Mouse (Mus musculus): Measurements from ENCODE around the gene Als2cl.

The Als2cl gene

GRCm38 (mm10) chr9:110920665-110921419 is 41.2 kb downstream of the Als2cl start:
- no peak for DNase-seq

DNA sequence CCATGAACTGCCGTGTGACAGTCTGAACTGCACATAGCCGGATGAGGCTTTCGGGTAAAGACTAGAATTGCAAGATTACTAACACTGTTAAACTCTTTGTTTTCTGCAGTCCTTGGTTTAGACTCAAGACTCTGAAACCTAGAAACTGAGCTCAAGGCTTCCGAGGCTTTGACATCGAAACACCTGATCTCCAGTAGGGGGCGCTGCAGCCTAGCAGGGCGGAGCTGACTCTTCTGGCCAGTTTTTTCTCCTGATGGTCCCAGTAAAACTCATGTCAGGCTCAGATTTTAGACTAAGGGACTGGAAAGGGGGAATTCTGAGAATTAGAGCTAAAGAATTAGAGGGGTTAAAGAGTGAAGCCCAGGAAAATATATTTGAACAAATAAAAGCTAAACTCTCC is 43.1 kb downstream of the Als2cl start:
- peak; percentile 87 to 88 for DNase-seq

DNA sequence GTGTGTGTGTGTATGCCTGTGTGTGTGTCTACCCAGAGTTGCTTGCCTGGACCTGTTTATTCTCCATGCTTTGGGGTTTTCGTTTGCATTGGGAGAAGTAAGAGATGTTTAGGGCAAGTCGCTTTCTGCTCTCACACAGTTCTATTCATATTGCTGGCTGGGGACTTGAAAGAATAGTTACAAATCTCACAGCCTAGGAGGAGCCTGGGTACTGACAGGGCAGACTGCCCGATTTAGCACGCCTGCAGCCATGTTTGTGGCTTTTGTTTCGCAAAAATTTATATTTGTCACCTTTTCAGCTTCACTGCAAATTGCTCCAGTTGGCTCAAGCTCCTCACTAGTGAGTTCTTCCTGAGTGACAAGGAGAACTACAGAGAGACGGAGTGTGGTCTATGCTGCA is 51.9 kb downstream of the Als2cl start:
- DNase-seq = no peak

GRCm38 (mm10) chr9:110933850-110934437 is 54.3 kb downstream of the Als2cl start:
- DNase-seq = no peak

- no peak for DNase-seq
Measured at GRCm38 (mm10) chr9:110935941-110936340, 56.3 kb downstream of the Als2cl start.

DNA sequence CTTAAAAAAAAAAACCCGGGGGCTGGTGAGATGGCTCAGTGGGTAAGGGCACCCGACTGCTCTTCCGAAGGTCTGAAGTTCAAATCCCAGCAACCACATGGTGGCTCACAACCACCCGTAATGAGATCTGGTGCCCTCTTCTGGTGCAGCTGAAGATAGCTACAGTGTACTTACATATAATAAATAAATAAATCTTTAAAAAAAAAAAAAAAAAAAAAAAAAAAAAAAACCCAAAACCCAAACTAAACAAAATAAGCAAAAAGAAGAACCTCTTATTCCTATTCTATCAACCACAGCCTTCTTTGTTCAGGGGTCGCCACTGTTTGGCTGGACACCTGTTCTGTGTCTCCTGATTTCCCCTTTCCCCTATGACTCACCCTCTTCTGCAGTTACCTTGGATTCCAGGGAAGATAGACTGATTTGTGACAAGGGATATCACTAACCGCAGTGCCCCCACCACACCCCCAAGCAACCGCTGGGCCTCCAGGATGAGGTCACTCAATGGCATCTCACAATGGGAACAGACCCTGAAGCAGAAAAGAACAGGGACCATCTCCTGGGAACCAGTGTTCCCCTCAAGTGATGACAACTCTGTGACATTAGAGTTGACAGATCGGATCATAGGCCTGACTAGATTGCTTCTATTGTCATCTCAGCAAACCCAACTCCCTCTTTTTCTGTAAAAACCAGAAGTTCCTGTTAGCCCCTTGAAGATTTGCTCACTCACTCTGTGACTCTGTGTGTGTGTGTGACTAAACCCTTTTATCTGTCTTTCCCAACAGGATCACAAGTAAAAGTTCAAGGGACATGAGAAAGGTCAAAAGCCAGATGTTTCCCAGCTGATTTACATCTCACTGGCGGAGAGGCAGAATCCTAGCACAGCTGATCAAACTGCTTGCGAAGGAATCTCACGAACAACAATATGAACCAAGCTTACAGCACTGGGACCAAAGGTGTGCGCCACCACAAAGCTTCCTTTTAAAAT is 58.1 kb downstream of the Als2cl start:
- DNase-seq = no peak

DNA sequence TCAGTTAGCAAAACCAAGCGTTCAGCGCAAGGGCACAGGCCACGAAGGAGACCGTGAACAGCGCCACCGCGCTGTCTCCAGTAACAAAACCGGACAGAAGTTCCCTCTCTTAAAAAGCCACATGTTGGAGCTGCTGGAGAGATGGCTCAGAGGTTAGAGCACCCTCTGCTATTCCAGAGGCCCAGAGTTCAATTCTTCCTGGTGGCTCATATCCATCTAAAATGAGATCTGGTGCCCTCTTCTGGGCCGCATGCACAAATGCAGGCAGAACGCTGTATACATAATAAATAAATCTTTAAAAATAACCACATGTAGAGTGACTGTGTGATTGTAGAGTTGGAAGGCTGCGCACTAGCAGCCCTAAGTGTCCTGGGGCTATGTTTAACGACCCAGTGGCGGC is 64.6 kb downstream of the Als2cl start:
- DNase-seq = peak; percentile 24 to 26

DNA sequence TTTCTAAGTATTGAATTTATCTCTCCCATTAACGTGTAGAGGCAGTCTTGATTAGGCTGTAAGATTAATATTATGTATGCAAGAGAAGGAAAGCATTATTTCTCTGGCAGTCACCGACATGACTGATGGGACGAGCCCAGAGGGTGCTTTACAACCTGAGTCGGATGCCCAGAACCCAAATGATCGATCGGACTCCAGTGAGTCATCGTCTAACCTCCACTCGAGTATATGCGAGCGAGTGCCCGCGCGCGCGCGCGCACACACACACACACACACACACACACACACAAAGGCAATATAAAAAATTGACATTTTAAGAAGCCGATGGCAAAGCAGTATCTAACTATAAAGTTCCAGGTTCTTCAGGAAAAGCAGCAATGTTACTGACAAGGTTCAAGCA is 65.7 kb downstream of the Als2cl start:
- DNase-seq = no peak

GRCm38 (mm10) chr9:110945926-110946325 is 66.3 kb downstream of the Als2cl start, which contains the start of gene Tdgf1:
Gene Tdgf1, minus strand, starts transcription at chr9:110946158.
- no peak for DNase-seq

GRCm38 (mm10) chr9:110946548-110947044 is 66.9 kb downstream of the Als2cl start:
- no peak for DNase-seq

- DNase-seq = no peak
Measured at GRCm38 (mm10) chr9:110947261-110947661, 67.6 kb downstream of the Als2cl start.

DNA sequence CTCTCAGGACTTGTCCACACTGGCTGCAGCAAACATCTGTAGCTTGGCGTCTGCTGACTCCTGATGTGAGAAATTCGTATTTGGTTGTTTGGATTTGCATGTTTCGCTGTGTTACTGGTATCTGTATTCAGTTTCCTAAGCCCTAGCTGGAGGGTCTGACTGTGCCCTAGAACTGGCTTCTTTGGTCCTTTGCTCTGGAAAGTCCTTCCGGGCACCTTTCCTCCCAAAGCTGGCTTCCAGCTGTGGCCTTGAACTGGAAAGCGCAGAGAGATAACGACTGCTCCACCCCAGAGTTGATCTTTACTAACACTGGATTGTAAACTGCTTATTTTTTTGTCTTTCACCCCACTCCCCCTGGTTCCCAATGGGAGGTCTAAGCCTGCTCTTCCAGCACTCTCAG is 68.2 kb downstream of the Als2cl start:
- no peak for DNase-seq

DNA sequence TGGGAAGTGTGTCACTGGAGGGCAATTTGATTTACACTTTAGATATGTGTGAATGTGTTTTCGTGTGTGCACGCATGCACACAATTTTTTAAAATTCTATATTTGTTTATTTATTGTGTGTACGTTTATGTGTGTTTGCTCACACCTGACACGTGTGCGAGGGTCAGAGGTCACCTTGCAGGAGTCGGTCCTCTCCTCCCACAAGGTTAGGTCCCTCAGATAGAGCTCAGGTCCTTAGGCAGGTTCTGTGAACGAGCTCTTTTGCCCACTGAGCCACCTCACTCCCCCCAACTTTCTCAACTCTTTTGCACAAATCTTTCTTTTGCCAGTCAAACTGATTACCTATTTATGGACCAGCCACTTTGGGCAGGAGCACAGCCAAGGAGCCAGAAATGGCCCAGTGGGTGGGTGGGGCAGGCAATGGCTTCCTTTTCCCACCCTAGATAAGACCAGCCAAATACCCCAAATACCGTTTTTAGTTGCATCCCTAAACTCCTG is 69.2 kb downstream of the Als2cl start:
- DNase-seq = no peak

GRCm38 (mm10) chr9:110950109-110950508 is 70.4 kb downstream of the Als2cl start:
- no peak for DNase-seq
